Mouse (Mus musculus): ENCODE measurements around the gene Dtd1. TPM values are rescaled to one million over a fixed set of nuclear protein-coding genes. Genes with fewer than 3 reads are reported as not detected.

Dtd1 gene
- total RNA-seq, 2 experiments from 2014 or later, result 69.9 to 75.4 TPM

- Histone ChIP-seq H3K4me3 (no peak overlapping the region), H3K27ac (no peak overlapping the region)
- no peak for TF ChIP-seq CTCF (conservative IDR thresholded peaks at IDR 0.05)
- no peak for DNase-seq (ENCODE audit: low spot score in 2 of 2)
Measured at GRCm38 (mm10) chr2:144617074-144617874, 17.6 kb downstream of the Dtd1 start.

GRCm38 (mm10) chr2:144621491-144621890 is 21.8 kb downstream of the Dtd1 start:
- no peak for DNase-seq (ENCODE audit: low spot score in 2 of 2)
- Histone ChIP-seq H3K27ac (no peak overlapping the region), H3K4me3 (no peak overlapping the region)
- no peak for TF ChIP-seq CTCF (conservative IDR thresholded peaks at IDR 0.05)

GRCm38 (mm10) chr2:144633551-144633950 is 33.9 kb downstream of the Dtd1 start:
- Histone ChIP-seq H3K27ac (peak overlapping the region; percentile 46; the same call in 1 of the 2 replicates), H3K4me3 (no peak overlapping the region)
- no peak for DNase-seq (ENCODE audit: low spot score in 2 of 2)
- no peak for TF ChIP-seq CTCF (conservative IDR thresholded peaks at IDR 0.05)

- no peak for DNase-seq (ENCODE audit: low spot score in 2 of 2)
- H3K27ac ChIP-seq, result peak overlapping the region; percentile 46
- H3K4me3 ChIP-seq, result no peak overlapping the region
- no peak for TF ChIP-seq CTCF (conservative IDR thresholded peaks at IDR 0.05)
Measured at GRCm38 (mm10) chr2:144634231-144634630, 34.5 kb downstream of the Dtd1 start.

- no peak for TF ChIP-seq CTCF (conservative IDR thresholded peaks at IDR 0.05)
- Histone ChIP-seq H3K4me3 (no peak overlapping the region), H3K27ac (peak overlapping the region; percentile 46)
- no peak for DNase-seq (ENCODE audit: low spot score in 2 of 2)
Measured at GRCm38 (mm10) chr2:144634729-144635128, 35.0 kb downstream of the Dtd1 start.

- TF ChIP-seq CTCF (conservative IDR thresholded peaks at IDR 0.05), result peak; percentile 100
Measured at GRCm38 (mm10) chr2:144635644-144636320, 36.1 kb downstream of the Dtd1 start.

GRCm38 (mm10) chr2:144637204-144637603 is 37.5 kb downstream of the Dtd1 start:
- Histone ChIP-seq H3K4me3 (no peak overlapping the region), H3K27ac (no peak overlapping the region)
- TF ChIP-seq CTCF (conservative IDR thresholded peaks at IDR 0.05), result no peak
- no peak for DNase-seq (ENCODE audit: low spot score in 2 of 2)

More at GRCm38 (mm10) chr2:144635644-144636320, 36.1 kb downstream of the Dtd1 start:
- H3K27ac ChIP-seq, result no peak overlapping the region
- peak; percentile 36 to 68 for DNase-seq (ENCODE audit: low spot score in 2 of 2)
- no peak overlapping the region for H3K4me3 ChIP-seq

GRCm38 (mm10) chr2:144637671-144638395 is 38.1 kb downstream of the Dtd1 start:
- Histone ChIP-seq H3K27ac (no peak overlapping the region; the same call in 1 of the 2 replicates), H3K4me3 (no peak overlapping the region)
- no peak for TF ChIP-seq CTCF (conservative IDR thresholded peaks at IDR 0.05)
- DNase-seq (ENCODE audit: low spot score in 2 of 2), result no peak

- no peak overlapping the region for H3K27ac ChIP-seq
- H3K4me3 ChIP-seq, result no peak overlapping the region
- peak; percentile 68 for TF ChIP-seq CTCF (conservative IDR thresholded peaks at IDR 0.05)
- no peak for DNase-seq (ENCODE audit: low spot score in 2 of 2)
Measured at GRCm38 (mm10) chr2:144638719-144639118, 39.0 kb downstream of the Dtd1 start.

GRCm38 (mm10) chr2:144640101-144640500 is 40.4 kb downstream of the Dtd1 start:
- no peak for DNase-seq (ENCODE audit: low spot score in 2 of 2)
- Histone ChIP-seq H3K27ac (no peak overlapping the region), H3K4me3 (no peak overlapping the region)
- TF ChIP-seq CTCF (conservative IDR thresholded peaks at IDR 0.05), result no peak

- DNase-seq (ENCODE audit: low spot score in 2 of 2), result no peak
- Histone ChIP-seq H3K27ac (no peak overlapping the region), H3K4me3 (no peak overlapping the region)
- no peak for TF ChIP-seq CTCF (conservative IDR thresholded peaks at IDR 0.05)
Measured at GRCm38 (mm10) chr2:144641991-144642390, 42.3 kb downstream of the Dtd1 start.

- H3K27ac ChIP-seq, result no peak overlapping the region
- TF ChIP-seq CTCF (conservative IDR thresholded peaks at IDR 0.05), result no peak
- no peak for DNase-seq (ENCODE audit: low spot score in 2 of 2)
- H3K4me3 ChIP-seq, result no peak overlapping the region
Measured at GRCm38 (mm10) chr2:144646360-144646759, 46.7 kb downstream of the Dtd1 start.

- H3K4me3 ChIP-seq, result no peak overlapping the region
- DNase-seq (ENCODE audit: low spot score in 2 of 2), result no peak
- H3K27ac ChIP-seq, result no peak overlapping the region
- TF ChIP-seq CTCF (conservative IDR thresholded peaks at IDR 0.05), result no peak
Measured at GRCm38 (mm10) chr2:144647151-144647550, 47.5 kb downstream of the Dtd1 start.

Data from layer of hippocampus, adult 2 months (tissue).